Mouse (Mus musculus) hindbrain, embryonic 13.5 days (tissue): ENCODE measurements around the gene Csk. TPM values are rescaled to one million over a fixed set of nuclear protein-coding genes. Genes with fewer than 3 reads are reported as not detected.

Experiments used
- ATAC-seq: fragments of 200-750 bp; cut with Nextera tagmentation; 2 replicates; pipeline ENCODE4 v1.8.0; 2017; ENCODE audit warnings: moderate TSS enrichment; ENCODE audit not compliant: low FRiP score
- H3K27ac ChIP-seq: fragments of 300-500 bp; sonication (generic); 2 replicates; pipeline ENCODE4 v1.5.1; 2015; ENCODE audit warnings: inconsistent platforms, mild to moderate bottlenecking, moderate library complexity
- H3K27me3 ChIP-seq: fragments of 300-500 bp; sonication (generic); 2 replicates; pipeline ENCODE4 v1.6.1; 2015; ENCODE audit warnings: mild to moderate bottlenecking, inconsistent platforms
- H3K36me3 ChIP-seq: fragments of 300-500 bp; sonication (generic); 2 replicates; pipeline ENCODE4 v1.6.1; 2015; ENCODE audit warnings: mild to moderate bottlenecking, inconsistent platforms
- H3K4me1 ChIP-seq: fragments of 300-500 bp; sonication (generic); replicated peaks from 2 replicates; pipeline ENCODE4 v1.6.1; 2015; ENCODE audit warnings: inconsistent platforms
- H3K4me2 ChIP-seq: fragments of 300-500 bp; sonication (generic); 2 replicates; pipeline ENCODE4 v1.6.1; 2015; ENCODE audit warnings: inconsistent platforms, mild to moderate bottlenecking, moderate library complexity
- H3K4me3 ChIP-seq: fragments of 300-500 bp; sonication (generic); 2 replicates; pipeline ENCODE4 v1.5.1; 2015; ENCODE audit warnings: mild to moderate bottlenecking, inconsistent platforms
- H3K9ac ChIP-seq: fragments of 300-500 bp; sonication (generic); 2 replicates; pipeline ENCODE4 v1.6.1; 2015; ENCODE audit warnings: mild to moderate bottlenecking, inconsistent platforms
- H3K9me3 ChIP-seq: fragments of 300-500 bp; sonication (generic); 2 replicates; pipeline ENCODE4 v1.6.1; 2016; ENCODE audit warnings: inconsistent platforms
- WGBS: fragments of 180-500 bp; shearing (Covaris S2); methylation state at CpG from one replicate; pipeline ENCODE4 v1.1.7; 2015; 5-methylcytosine and 5-hydroxymethylcytosine counted together
- polyA plus RNA-seq: library from polyadenylated mRNA; unstranded; fragments of >200 nt; fragmentation: Nextera tagmentation; extraction: Ambion mirVana; gene quantifications from 2 replicates; pipeline ENCODE4 v1.2.1, GENCODE M21; 2015

Gene Csk
- polyA plus RNA-seq, 1 experiment from 2014 or later: 45.0 TPM

- no peak overlapping the region for H3K9ac ChIP-seq
- no peak for ATAC-seq
- no peak overlapping the region for H3K4me3 ChIP-seq
- no peaks in the 10 kb centered on the region for H3K4me1 ChIP-seq
- H3K9me3 ChIP-seq: no peaks in the 10 kb centered on the region
- 93% methylated on average over 4 of the region's 4 CpGs for WGBS
- no peak overlapping the region for H3K4me2 ChIP-seq
- H3K27me3 ChIP-seq: no peaks in the 10 kb centered on the region
- H3K36me3 ChIP-seq: no peaks in the 10 kb centered on the region
- H3K27ac ChIP-seq: no peak overlapping the region
Observed at GRCm38 (mm10) chr9:57671037-57671436, 17.6 kb upstream of the Csk start.

- Histone ChIP-seq H3K4me1 (no peaks in the 10 kb centered on the region), H3K27ac (no peak overlapping the region), H3K9me3 (no peaks in the 10 kb centered on the region), H3K4me2 (no peak overlapping the region), H3K4me3 (no peak overlapping the region), H3K36me3 (no peaks in the 10 kb centered on the region), H3K27me3 (no peaks in the 10 kb centered on the region), H3K9ac (no peak overlapping the region)
- 81% methylated on average over 3 of the region's 3 CpGs for WGBS
- ATAC-seq: no peak
Observed at GRCm38 (mm10) chr9:57669566-57669965, 16.1 kb upstream of the Csk start.

- no peak overlapping the region for H3K27ac ChIP-seq
- ATAC-seq: no peak
- H3K9me3 ChIP-seq: no peaks in the 10 kb centered on the region
- 72% methylated on average over 1 of the region's 1 CpGs for WGBS
- H3K36me3 ChIP-seq: no peaks in the 10 kb centered on the region
- H3K27me3 ChIP-seq: no peaks in the 10 kb centered on the region
- no peak overlapping the region for H3K4me3 ChIP-seq
- H3K9ac ChIP-seq: no peak overlapping the region
- no peaks in the 10 kb centered on the region for H3K4me1 ChIP-seq
- H3K4me2 ChIP-seq: no peak overlapping the region
Observed at GRCm38 (mm10) chr9:57668277-57668676, 14.8 kb upstream of the Csk start.

- no peaks in the 10 kb centered on the region for H3K9me3 ChIP-seq
- ATAC-seq: no peak
- 62% methylated on average over 11 of the region's 11 CpGs for WGBS
- no peak overlapping the region for H3K4me2 ChIP-seq
- H3K9ac ChIP-seq: no peak overlapping the region
- no peak overlapping the region for H3K27ac ChIP-seq
- H3K36me3 ChIP-seq: no peaks in the 10 kb centered on the region
- no peaks in the 10 kb centered on the region for H3K27me3 ChIP-seq
- no peaks in the 10 kb centered on the region for H3K4me1 ChIP-seq
- no peak overlapping the region for H3K4me3 ChIP-seq
Observed at GRCm38 (mm10) chr9:57667817-57668216, 14.4 kb upstream of the Csk start.

- no peaks in the 10 kb centered on the region for H3K27me3 ChIP-seq
- no peaks in the 10 kb centered on the region for H3K9me3 ChIP-seq
- no peaks in the 10 kb centered on the region for H3K4me1 ChIP-seq
- H3K9ac ChIP-seq: no peak overlapping the region
- 77% methylated on average over 3 of the region's 3 CpGs for WGBS
- no peak overlapping the region for H3K27ac ChIP-seq
- ATAC-seq: no peak
- no peaks in the 10 kb centered on the region for H3K36me3 ChIP-seq
- H3K4me2 ChIP-seq: no peak overlapping the region
- H3K4me3 ChIP-seq: no peak overlapping the region
Observed at GRCm38 (mm10) chr9:57667136-57667535, 13.7 kb upstream of the Csk start.

- H3K27me3 ChIP-seq: no peaks in the 10 kb centered on the region
- H3K9me3 ChIP-seq: no peaks in the 10 kb centered on the region
- no peaks in the 10 kb centered on the region for H3K4me1 ChIP-seq
- no peak overlapping the region for H3K9ac ChIP-seq
- WGBS: 88% methylated on average over 8 of the region's 8 CpGs
- H3K4me2 ChIP-seq: no peak overlapping the region
- no peak for ATAC-seq
- no peaks in the 10 kb centered on the region for H3K36me3 ChIP-seq
- no peak overlapping the region for H3K27ac ChIP-seq
- no peak overlapping the region for H3K4me3 ChIP-seq
Observed at GRCm38 (mm10) chr9:57666536-57666935, 13.1 kb upstream of the Csk start.

- no peak overlapping the region for H3K27ac ChIP-seq
- H3K4me3 ChIP-seq: no peak overlapping the region
- no peak for ATAC-seq
- no peaks in the 10 kb centered on the region for H3K4me1 ChIP-seq
- WGBS: 72% methylated on average over 7 of the region's 7 CpGs
- H3K9me3 ChIP-seq: no peaks in the 10 kb centered on the region
- no peaks in the 10 kb centered on the region for H3K27me3 ChIP-seq
- no peaks in the 10 kb centered on the region for H3K36me3 ChIP-seq
- H3K4me2 ChIP-seq: no peak overlapping the region
- no peak overlapping the region for H3K9ac ChIP-seq
Observed at GRCm38 (mm10) chr9:57664616-57665015, 11.2 kb upstream of the Csk start.

- H3K9me3 ChIP-seq: no peaks in the 10 kb centered on the region
- H3K4me1 ChIP-seq: no peaks in the 10 kb centered on the region
- H3K4me3 ChIP-seq: no peak overlapping the region
- H3K27ac ChIP-seq: no peak overlapping the region
- H3K36me3 ChIP-seq: no peaks in the 10 kb centered on the region
- no peaks in the 10 kb centered on the region for H3K27me3 ChIP-seq
- 81% methylated on average over 3 of the region's 3 CpGs for WGBS
- no peak overlapping the region for H3K4me2 ChIP-seq
- no peak overlapping the region for H3K9ac ChIP-seq
- ATAC-seq: no peak
Observed at GRCm38 (mm10) chr9:57661552-57661951, 8.1 kb upstream of the Csk start.

GRCm38 (mm10) chr9:57660501-57660900 is 7.1 kb upstream of the Csk start:
- H3K4me2 ChIP-seq: no peak overlapping the region
- no peaks in the 10 kb centered on the region for H3K36me3 ChIP-seq
- ATAC-seq: no peak
- WGBS: 83% methylated on average over 6 of the region's 6 CpGs
- H3K27ac ChIP-seq: no peak overlapping the region
- H3K4me1 ChIP-seq: peaks cover 4% of the 10 kb centered on the region
- H3K27me3 ChIP-seq: no peaks in the 10 kb centered on the region
- H3K4me3 ChIP-seq: no peak overlapping the region
- no peak overlapping the region for H3K9ac ChIP-seq
- H3K9me3 ChIP-seq: no peaks in the 10 kb centered on the region

GRCm38 (mm10) chr9:57659774-57660173 is 6.3 kb upstream of the Csk start:
- WGBS: 22% methylated on average over 4 of the region's 4 CpGs

GRCm38 (mm10) chr9:57658970-57659369 is 5.5 kb upstream of the Csk start:
- H3K27me3 ChIP-seq: peaks cover 9% of the 10 kb centered on the region; the same call in 1 of the 2 replicates
- H3K4me3 ChIP-seq: no peak overlapping the region
- no peak overlapping the region for H3K4me2 ChIP-seq
- no peaks in the 10 kb centered on the region for H3K9me3 ChIP-seq
- no peak for ATAC-seq
- WGBS: 86% methylated on average over 4 of the region's 4 CpGs
- H3K36me3 ChIP-seq: no peaks in the 10 kb centered on the region
- H3K9ac ChIP-seq: no peak overlapping the region
- H3K4me1 ChIP-seq: peaks cover 5% of the 10 kb centered on the region
- H3K27ac ChIP-seq: no peak overlapping the region

More at GRCm38 (mm10) chr9:57659774-57660173, 6.3 kb upstream of the Csk start:
- Histone ChIP-seq H3K9me3 (no peaks in the 10 kb centered on the region), H3K27ac (no peak overlapping the region), H3K9ac (no peak overlapping the region), H3K36me3 (no peaks in the 10 kb centered on the region), H3K27me3 (peaks cover under 1% of the 10 kb centered on the region; the same call in 1 of the 2 replicates), H3K4me3 (no peak overlapping the region), H3K4me2 (no peak overlapping the region), H3K4me1 (peaks cover 4% of the 10 kb centered on the region)
- ATAC-seq: no peak

GRCm38 (mm10) chr9:57657843-57658242 is 4.4 kb upstream of the Csk start:
- WGBS: 63% methylated on average over 4 of the region's 4 CpGs
- H3K4me3 ChIP-seq: no peak overlapping the region
- no peak overlapping the region for H3K4me2 ChIP-seq
- H3K4me1 ChIP-seq: peaks cover 13% of the 10 kb centered on the region
- peaks cover 17% of the 10 kb centered on the region; the same call in 1 of the 2 replicates for H3K27me3 ChIP-seq
- H3K9ac ChIP-seq: no peak overlapping the region
- H3K27ac ChIP-seq: no peak overlapping the region
- H3K9me3 ChIP-seq: no peaks in the 10 kb centered on the region
- no peak for ATAC-seq
- H3K36me3 ChIP-seq: no peaks in the 10 kb centered on the region

GRCm38 (mm10) chr9:57656631-57657350 is 3.4 kb upstream of the Csk start:
- 87% methylated on average over 19 of the region's 19 CpGs for WGBS
- H3K4me2 ChIP-seq: no peak overlapping the region
- ATAC-seq: no peak
- H3K27ac ChIP-seq: no peak overlapping the region
- peaks cover 15% of the 10 kb centered on the region for H3K4me1 ChIP-seq
- H3K9ac ChIP-seq: no peak overlapping the region
- no peaks in the 10 kb centered on the region for H3K36me3 ChIP-seq
- peaks cover 17% of the 10 kb centered on the region; the same call in 1 of the 2 replicates for H3K27me3 ChIP-seq
- no peak overlapping the region for H3K4me3 ChIP-seq
- H3K9me3 ChIP-seq: no peaks in the 10 kb centered on the region
